Mouse (Mus musculus) embryonic fibroblast, embryonic 13.5 days (primary cell): ENCODE results near the gene Cacna1i.

ENCODE experiments used
- CTCF ChIP-seq: IDR thresholded peaks from 2 replicates; pipeline ENCODE4 v1.5.1; 2011; ENCODE audit warnings: mild to moderate bottlenecking, control low read depth, low read length, moderate library complexity, borderline replicate concordance; ENCODE audit not compliant: insufficient read depth
- POLR2A ChIP-seq: IDR thresholded peaks from 2 replicates; pipeline ENCODE4 v1.6.1; 2011; ENCODE audit warnings: low read depth, mild to moderate bottlenecking, control low read depth, low read length, moderate library complexity

DNA sequence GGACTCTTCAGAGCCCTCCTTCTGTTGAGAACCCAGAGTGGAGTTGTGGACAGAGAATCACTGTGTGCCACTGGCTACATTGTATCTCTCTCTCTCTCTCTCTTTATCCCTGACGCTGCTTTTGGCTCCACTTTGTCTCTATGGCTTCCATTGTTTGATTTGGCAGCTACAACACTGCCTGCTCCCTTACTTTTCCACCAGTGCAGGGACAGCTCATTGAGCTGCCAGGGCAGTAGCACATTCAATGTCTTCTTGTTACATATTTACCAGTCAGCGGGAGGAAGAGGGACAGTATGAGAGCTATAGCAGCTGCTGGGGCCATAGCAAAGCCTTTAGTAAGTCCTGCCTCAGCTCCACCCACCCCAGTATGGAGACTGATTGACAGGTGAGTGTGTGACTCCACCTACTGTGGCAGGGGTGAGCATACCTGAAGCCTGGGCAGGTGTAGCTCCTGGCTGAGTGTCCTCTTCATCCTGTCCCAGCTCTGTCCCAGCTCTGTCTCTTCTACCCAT is 114.4 kb downstream of the Cacna1i start:
- TF ChIP-seq CTCF (no peak), POLR2A (no peak)
